ENCODE assay signal across 21 mouse cellular contexts in the genomic region with DNA sequence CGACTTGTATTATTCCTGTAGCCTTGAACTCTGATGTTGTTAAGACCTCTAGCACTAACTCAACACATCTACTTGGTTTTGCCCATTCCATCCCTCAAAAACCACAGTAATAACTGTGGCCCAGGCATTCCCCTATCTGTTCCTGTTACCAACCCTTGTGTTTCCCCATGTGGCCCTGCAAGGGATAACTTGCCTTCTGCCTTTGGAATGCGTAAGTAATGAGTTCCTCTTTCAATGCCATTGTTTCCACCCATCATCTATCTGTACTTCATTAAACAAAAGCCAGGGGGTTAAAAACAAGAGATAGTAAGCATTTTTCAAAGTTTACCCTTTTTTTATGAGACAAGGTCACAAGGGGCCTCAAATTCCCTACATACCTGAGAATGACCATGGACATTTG.
"Had no signal": no experiment of that assay in that cellular context is flagged by ENCODE, and none has a peak within 500 bp of the region (broad histone marks: within the 10 kb centered on the region; RNA-seq: fewer than 3 reads in every experiment).

No protein-coding gene starts in this region.

- H3K4me2 ChIP-seq: limb, embryonic 13.5 days; liver, embryonic 12.5 days; liver, embryonic 15.5 days; midbrain, embryonic 13.5 days; neural tube, embryonic 13.5 days had no signal

- ATAC-seq: liver, embryonic 12.5 days; midbrain, embryonic 13.5 days; midbrain, embryonic 16.5 days had no signal

- H3K4me3 ChIP-seq: layer of hippocampus, adult 2 months; limb, embryonic 10.5 days; limb, embryonic 13.5 days; liver, embryonic 12.5 days; liver, embryonic 15.5 days; megakaryocyte, embryonic 14.5 days; midbrain, embryonic 10.5 days; midbrain, embryonic 13.5 days; myocyte; neural tube, embryonic 13.5 days had no signal

- H3K36me3 ChIP-seq: limb, embryonic 10.5 days; limb, embryonic 13.5 days; liver, embryonic 12.5 days; liver, embryonic 15.5 days; midbrain, embryonic 10.5 days; midbrain, embryonic 13.5 days; neural tube, embryonic 13.5 days had no signal

- DNase-seq: kidney, adult 9 months; kidney, postnatal 25 days; layer of hippocampus, adult 9-11 months; liver; lung, adult 2 months; lung, postnatal 14 days; lung, postnatal 4 days; retina, postnatal 1 day; thymus, adult 18-20 months; thymus, postnatal 36 days had no signal

- H3K4me1 ChIP-seq: limb, embryonic 10.5 days; limb, embryonic 13.5 days; liver, embryonic 12.5 days; liver, embryonic 15.5 days; midbrain, embryonic 10.5 days; midbrain, embryonic 13.5 days; neural tube, embryonic 13.5 days had no signal

- H3K27me3 ChIP-seq: limb, embryonic 13.5 days; liver, embryonic 12.5 days; liver, embryonic 15.5 days; midbrain, embryonic 13.5 days; neural tube, embryonic 13.5 days had no signal

- H3K27ac ChIP-seq: layer of hippocampus, adult 2 months; limb, embryonic 10.5 days; limb, embryonic 13.5 days; liver, embryonic 12.5 days; liver, embryonic 15.5 days; midbrain, embryonic 10.5 days; midbrain, embryonic 13.5 days; neural tube, embryonic 13.5 days had no signal

- H3K9ac ChIP-seq: limb, embryonic 13.5 days; liver, embryonic 12.5 days; liver, embryonic 15.5 days; midbrain, embryonic 13.5 days; neural tube, embryonic 13.5 days had no signal

- H3K9me3 ChIP-seq: limb, embryonic 10.5 days; limb, embryonic 13.5 days; liver, embryonic 12.5 days; liver, embryonic 15.5 days; midbrain, embryonic 10.5 days; midbrain, embryonic 13.5 days; neural tube, embryonic 13.5 days had no signal
